Mouse (Mus musculus) skeletal muscle tissue, adult 2 months (tissue): ENCODE results near the gene Vmn1r12.
"Not testable (repeated sequence)": the region's sequence is repeated elsewhere in the genome, so short reads cannot be mapped to it uniquely, and the experiment has no call there.

Experiments used
- DNase-seq: peaks from one replicate; pipeline ENCODE4 v3.0.0-alpha.2; 2012; ENCODE audit warnings: low read depth, low spot score

Vmn1r12 gene

DNA sequence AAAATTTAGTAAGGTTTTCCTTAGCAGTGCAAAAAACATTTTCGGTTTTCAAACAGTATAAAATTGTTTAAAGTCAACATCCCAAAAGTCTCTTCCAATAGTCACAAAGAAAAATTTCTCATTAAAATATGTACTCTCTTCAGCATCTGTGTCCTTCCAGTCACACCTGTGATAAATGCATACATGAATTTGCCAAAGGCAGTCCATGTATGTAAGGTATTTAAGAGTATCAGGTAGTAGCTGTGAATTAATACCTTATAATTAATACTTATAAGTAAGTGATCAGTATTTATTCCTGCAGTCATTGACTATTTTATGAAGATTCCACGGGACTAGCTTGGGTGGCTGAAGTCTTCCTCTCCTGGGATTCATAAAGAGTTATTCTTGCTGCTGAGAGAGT is at the start of gene Vmn1r12:
Vmn1r12 (plus strand) TSS at position 301 of the 400 bp plus-strand sequence.
- DNase-seq, result no peak

DNA sequence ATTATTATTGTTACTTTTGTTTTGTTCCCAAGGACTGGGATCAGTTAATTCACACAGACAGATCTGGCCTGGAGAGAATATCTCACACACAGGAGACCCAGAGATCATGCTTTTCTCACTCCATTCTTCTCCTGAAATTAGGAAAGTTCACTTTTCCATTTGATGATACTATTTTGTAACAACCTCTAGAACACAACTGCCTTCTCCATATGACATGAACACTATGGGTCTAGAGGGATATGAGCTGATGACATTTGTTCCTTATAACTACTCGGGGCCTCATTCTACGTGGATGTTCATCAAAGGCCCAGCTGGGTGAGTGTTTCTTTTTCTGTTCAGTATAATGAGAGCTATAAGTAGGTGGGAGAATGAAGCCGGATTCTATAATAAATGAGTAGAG is 47.6 kb upstream of the Vmn1r12 start, which contains the start of gene Vmn1r10:
Vmn1r10 (plus strand) TSS at position 301 of the 400 bp plus-strand sequence.
- DNase-seq, result no peak

DNA sequence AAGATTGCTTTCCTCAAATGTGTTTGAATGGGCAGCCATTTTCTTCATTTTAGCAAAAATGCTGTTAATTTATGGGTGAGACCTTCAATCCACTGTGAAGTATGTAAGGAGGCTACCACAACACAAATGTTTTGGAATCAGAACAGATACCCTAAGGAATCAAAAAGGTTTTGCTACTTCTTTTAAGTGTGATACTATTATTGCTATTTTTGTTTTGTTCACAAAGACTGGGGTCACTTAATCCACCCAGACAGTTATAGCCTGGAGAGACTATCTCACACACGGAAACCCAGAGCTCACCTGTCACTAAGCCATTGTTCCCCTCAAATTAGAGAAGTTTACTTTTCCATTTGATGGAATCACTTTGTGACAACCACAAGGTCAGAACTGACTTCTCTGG is 23.6 kb upstream of the Vmn1r12 start, which contains the start of gene Vmn1r11:
Vmn1r11 (plus strand) TSS at position 301 of the 400 bp plus-strand sequence.
- no peak for DNase-seq

DNA sequence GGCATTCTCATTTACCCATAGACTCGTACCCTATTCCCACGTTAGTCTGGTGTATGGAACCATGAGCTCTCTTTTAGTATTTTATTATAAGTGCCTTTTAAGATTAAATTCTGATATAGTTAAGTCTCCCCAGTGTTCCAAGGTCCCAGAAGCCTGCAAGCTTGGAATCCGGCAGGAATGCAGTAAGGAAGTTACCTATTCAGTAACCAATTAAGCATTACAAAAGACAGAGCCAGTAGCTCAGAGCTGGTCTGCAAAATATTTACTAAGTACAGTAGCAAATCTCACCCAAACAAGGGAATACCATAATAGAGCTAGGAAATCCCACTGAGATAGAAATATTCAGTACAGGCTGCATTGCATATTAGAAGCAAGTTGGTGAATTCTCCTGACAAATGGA is 33.3 kb downstream of the Vmn1r12 start:
- DNase-seq, result not testable (repeated sequence)

DNA sequence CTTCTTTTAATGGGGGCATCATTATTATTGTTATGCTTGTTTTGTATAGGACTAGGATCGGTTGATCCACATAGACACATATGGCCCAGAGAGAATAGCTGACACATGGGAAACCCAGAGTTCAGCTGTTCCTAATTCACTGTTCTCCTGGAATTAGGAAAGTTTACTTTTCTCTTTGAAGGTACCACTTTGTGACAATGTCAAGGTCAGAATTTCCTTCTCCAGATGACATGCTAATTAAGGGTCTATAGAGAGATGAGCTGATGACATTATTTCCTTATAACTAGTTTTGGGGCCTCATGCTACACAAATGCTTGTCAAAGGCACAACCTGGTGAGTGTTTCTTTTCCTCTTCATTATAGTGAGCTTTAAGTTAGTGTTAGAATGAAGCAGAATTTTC is 46.3 kb downstream of the Vmn1r12 start, which contains the start of gene Vmn1r13:
Vmn1r13 (plus strand) TSS at position 301 of the 400 bp plus-strand sequence.
- not testable (repeated sequence) for DNase-seq
